Mouse (Mus musculus) hindbrain, postnatal 0 days (tissue): ENCODE results near the gene Lim2. TPM values are rescaled to one million over a fixed set of nuclear protein-coding genes. Genes with fewer than 3 reads are reported as not detected.

Experiments used
- ATAC-seq: fragments of 200-750 bp; cut with Nextera tagmentation; 2 replicates; pipeline ENCODE4 v1.8.0; 2017; ENCODE audit warnings: mild to moderate bottlenecking, moderate TSS enrichment, moderate library complexity
- DNase-seq: peaks from one replicate; pipeline ENCODE4 v3.0.0-alpha.2; 2015; ENCODE audit warnings: low spot score
- H3K27ac ChIP-seq: fragments of 300-500 bp; sonication (generic); 2 replicates; pipeline ENCODE4 v1.5.1; 2014; ENCODE audit warnings: mild to moderate bottlenecking
- H3K27me3 ChIP-seq: fragments of 300-500 bp; sonication (generic); 2 replicates; pipeline ENCODE4 v1.6.1; 2014; ENCODE audit warnings: low read length, mixed read lengths; ENCODE audit not compliant: insufficient read depth
- H3K36me3 ChIP-seq: fragments of 300-500 bp; sonication (generic); 2 replicates; pipeline ENCODE4 v1.6.1; 2014; ENCODE audit warnings: low read length, mixed read lengths; ENCODE audit not compliant: insufficient read depth
- H3K4me1 ChIP-seq: fragments of 300-500 bp; sonication (generic); 2 replicates; pipeline ENCODE4 v1.6.1; 2014; ENCODE audit warnings: antibody characterized with exemption, low read length, mixed read lengths; ENCODE audit not compliant: insufficient read depth
- H3K4me2 ChIP-seq: fragments of 300-500 bp; sonication (generic); 2 replicates; pipeline ENCODE4 v1.6.1; 2014; ENCODE audit warnings: low read depth, mild to moderate bottlenecking, low read length, moderate library complexity, mixed read lengths
- H3K4me3 ChIP-seq: fragments of 300-500 bp; sonication (generic); 2 replicates; pipeline ENCODE4 v1.5.1; 2014; ENCODE audit warnings: low read length
- H3K9ac ChIP-seq: fragments of 300-500 bp; sonication (generic); replicated peaks from 2 replicates; pipeline ENCODE4 v1.6.1; 2014; ENCODE audit warnings: mild to moderate bottlenecking, low read length, moderate library complexity, mixed read lengths
- H3K9me3 ChIP-seq: fragments of 300-500 bp; sonication (generic); 2 replicates; pipeline ENCODE4 v1.6.1; 2016; ENCODE audit warnings: low read length, mixed read lengths
- CTCF ChIP-seq: IDR thresholded peaks from 2 replicates; pipeline ENCODE4 v1.5.1; 2016; ENCODE audit warnings: antibody characterized with exemption, control low read depth, low read depth
- WGBS: fragments of 180-500 bp; shearing (Covaris S2); extraction: QIAGEN DNeasy Blood & Tissue Kit; methylation state at CpG from one replicate; pipeline ENCODE4 v1.1.7; 2014; 5-methylcytosine and 5-hydroxymethylcytosine counted together
- polyA plus RNA-seq: library from polyadenylated mRNA; unstranded; fragments of >200 nt; fragmentation: Nextera tagmentation; extraction: Ambion mirVana; gene quantifications from 2 replicates; pipeline ENCODE4 v1.2.1, GENCODE M21; 2015
- total RNA-seq: library from RNA; depleted of rRNA; stranded (reverse); fragments of >200 nt; gene quantifications from 2 replicates; pipeline ENCODE4 v1.2.3, GENCODE M21; 2014

Gene Lim2
- total and polyA plus RNA-seq, 2 experiments from 2014 or later: not detected

DNA sequence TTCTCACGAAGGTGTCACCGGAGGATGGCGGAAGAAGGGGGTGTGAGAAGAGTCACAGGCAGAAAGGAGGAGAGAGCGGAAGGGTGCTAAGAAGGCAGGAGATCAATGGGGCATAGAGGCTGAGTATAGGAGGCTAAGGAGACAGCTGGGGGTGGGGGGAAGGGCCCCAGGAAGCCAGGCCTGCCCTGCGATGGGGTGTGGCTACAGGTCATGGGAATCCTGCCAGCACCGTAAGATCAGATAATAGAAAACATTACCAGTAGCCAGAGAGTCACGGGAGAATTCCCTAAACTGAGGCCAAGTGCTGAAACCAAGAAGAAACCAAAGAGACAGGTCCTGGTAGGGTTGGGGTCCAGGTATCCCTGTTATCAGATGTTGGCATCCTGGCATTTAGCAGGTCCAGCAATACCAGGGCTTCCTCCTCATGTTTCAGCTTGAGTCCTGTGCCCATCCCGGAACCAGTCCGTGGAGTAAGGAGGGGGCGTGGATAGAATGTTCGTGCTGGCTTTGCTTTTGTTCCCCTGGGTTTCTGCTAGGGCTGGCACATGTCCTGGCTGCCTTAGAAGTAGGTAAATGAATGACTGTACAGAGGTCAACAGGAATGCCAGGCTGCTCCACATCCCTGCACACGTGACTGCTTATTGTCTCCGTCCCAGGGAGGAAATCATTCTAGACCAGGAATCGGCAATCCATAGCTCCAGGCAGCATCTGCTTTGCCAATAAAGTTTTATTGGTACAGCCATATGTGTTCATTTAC is 26.3 kb downstream of the Lim2 start:
- Histone ChIP-seq H3K36me3 (peaks cover 22% of the 10 kb centered on the region; the same call in 1 of the 2 replicates), H3K4me1 (no peaks in the 10 kb centered on the region), H3K9ac (no peak overlapping the region), H3K27me3 (no peaks in the 10 kb centered on the region), H3K9me3 (no peaks in the 10 kb centered on the region), H3K4me3 (no peak overlapping the region), H3K27ac (no peak overlapping the region), H3K4me2 (no peak overlapping the region)
- ATAC-seq: no peak
- TF ChIP-seq CTCF: no peak
- 85% methylated on average over 14 of the region's 14 CpGs for WGBS
- DNase-seq: no peak

DNA sequence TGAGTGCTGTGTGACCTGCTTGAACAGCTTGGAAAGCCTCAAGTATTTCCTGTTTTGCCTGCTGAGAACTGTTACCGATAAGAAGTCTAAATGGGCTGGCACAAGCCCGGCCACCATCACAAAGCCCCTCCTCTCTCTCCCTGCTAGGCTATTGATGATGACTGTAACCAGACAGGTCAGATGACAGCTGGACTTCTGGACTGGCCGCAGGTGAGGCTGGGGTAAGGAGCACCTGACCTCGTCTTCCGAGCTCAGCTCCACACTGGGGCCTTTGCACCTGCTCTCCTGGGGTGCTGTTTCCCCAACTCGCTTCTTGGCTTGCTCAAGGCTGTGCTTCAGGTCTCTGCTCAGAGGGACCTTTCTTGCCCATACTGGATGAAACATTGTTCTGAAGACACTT is 26.9 kb downstream of the Lim2 start:
- DNase-seq: no peak
- Histone ChIP-seq H3K27me3 (no peaks in the 10 kb centered on the region), H3K4me1 (no peaks in the 10 kb centered on the region), H3K4me3 (no peak overlapping the region), H3K9ac (no peak overlapping the region), H3K27ac (no peak overlapping the region), H3K4me2 (no peak overlapping the region), H3K36me3 (peaks cover 22% of the 10 kb centered on the region; the same call in 1 of the 2 replicates), H3K9me3 (no peaks in the 10 kb centered on the region)
- TF ChIP-seq CTCF: no peak
- ATAC-seq: no peak
- WGBS: 93% methylated on average over 6 of the region's 6 CpGs

DNA sequence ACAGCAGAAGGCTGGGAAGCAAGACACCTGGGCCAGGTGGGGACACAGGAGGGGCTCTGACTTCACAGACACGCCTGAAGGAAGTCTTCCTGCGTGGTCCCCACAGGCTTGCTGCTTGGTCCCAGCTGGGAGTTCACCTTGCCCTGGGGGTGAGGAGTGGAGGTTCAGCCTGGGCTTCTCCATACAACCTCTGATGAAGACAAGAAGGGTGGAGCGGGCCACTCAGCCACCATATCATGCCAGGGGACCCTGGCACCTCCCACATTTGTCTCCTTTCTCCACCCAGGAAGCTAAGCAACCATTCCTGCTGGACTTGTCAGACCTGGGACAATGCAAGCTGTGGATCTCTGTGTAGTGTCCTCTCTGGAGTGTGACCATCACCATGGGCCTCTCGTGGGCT is 35.4 kb downstream of the Lim2 start, which contains the start of gene Vsig10l:
Vsig10l (plus strand) TSS at position 301 of the 400 bp plus-strand sequence.
- no peak within 1 kb of the TSS for H3K9ac ChIP-seq
- H3K27me3 ChIP-seq: no peaks in the 10 kb centered on the region
- no peak for TF ChIP-seq CTCF
- 63% methylated on average over 4 of the region's 4 CpGs for WGBS
- no peak for DNase-seq
- H3K4me3 ChIP-seq: no peak within 1 kb of the TSS
- no peak for ATAC-seq
- no peaks in the 10 kb centered on the region for H3K36me3 ChIP-seq
- 0 out of 2 replicates have a peak, but pooled peaks cover 4% of the 10 kb centered on the region for H3K4me1 ChIP-seq
- no peaks in the 10 kb centered on the region for H3K9me3 ChIP-seq
- H3K4me2 ChIP-seq: no peak within 1 kb of the TSS
- H3K27ac ChIP-seq: no peak within 1 kb of the TSS

DNA sequence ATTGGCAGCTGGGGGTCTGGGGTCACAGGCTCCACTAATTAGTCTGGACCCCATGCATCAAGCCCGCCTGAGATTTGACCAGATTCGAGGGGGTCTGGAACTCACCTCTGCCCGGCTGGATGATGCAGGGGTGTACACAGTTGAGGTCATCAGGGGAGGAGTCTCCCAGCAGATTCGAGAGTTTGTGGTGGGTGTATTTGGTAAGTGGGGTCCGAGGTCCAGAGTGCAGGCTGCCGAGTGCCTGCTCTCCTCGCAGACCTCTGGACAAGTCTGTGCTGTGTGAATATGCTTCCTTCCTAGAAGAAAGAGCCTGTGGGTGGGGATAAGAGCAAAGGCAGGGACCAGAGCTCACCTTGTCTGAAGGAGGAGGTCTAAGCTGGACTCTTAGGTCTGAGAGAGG is 36.5 kb downstream of the Lim2 start:
- 89% methylated on average over 7 of the region's 7 CpGs for WGBS
- no peak overlapping the region for H3K4me3 ChIP-seq
- no peaks in the 10 kb centered on the region for H3K36me3 ChIP-seq
- ATAC-seq (no peak), DNase-seq (no peak)
- no peaks in the 10 kb centered on the region for H3K27me3 ChIP-seq
- H3K4me2 ChIP-seq: no peak overlapping the region
- H3K9ac ChIP-seq: no peak overlapping the region
- no peak overlapping the region for H3K27ac ChIP-seq
- H3K9me3 ChIP-seq: no peaks in the 10 kb centered on the region
- H3K4me1 ChIP-seq: 0 out of 2 replicates have a peak, but pooled peaks cover 4% of the 10 kb centered on the region
- no peak for TF ChIP-seq CTCF

DNA sequence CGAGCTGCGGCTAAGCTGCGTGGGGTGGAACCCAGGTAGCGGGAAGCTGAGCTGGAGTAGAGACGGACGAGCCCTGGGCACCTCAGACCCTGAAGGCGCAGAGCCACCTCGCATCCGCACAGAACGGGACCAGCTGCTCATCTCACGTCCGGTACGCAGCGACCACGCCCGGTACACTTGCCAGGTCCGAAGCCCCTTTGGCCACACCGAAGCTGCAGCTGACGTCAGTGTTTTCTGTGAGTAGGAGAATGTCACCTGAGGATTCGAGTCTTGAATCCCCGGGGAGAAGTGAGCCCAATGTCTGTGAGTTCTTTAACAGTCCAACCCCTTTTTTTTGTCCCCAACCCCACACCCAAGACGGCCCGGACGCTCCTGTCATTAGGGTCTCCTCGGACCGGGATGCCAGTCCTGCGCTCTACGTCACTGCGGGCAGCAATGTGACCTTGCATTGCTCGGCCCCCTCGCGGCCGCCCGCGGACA is 37.4 kb downstream of the Lim2 start:
- peak; percentile 39 for TF ChIP-seq CTCF
- Histone ChIP-seq H3K4me1 (0 out of 2 replicates have a peak, but pooled peaks cover 4% of the 10 kb centered on the region), H3K36me3 (no peaks in the 10 kb centered on the region), H3K27me3 (no peaks in the 10 kb centered on the region), H3K9ac (peak overlapping the region; percentile 47), H3K27ac (peak overlapping the region; percentile 62; the same call in 1 of the 2 replicates), H3K4me2 (peak overlapping the region; percentile 59), H3K4me3 (peak overlapping the region; percentile 35), H3K9me3 (no peaks in the 10 kb centered on the region)
- WGBS: 8% methylated on average over 35 of the region's 35 CpGs
- ATAC-seq (peak; percentile 11; the same call in 1 of the 2 replicates), DNase-seq (peak; percentile 70)

DNA sequence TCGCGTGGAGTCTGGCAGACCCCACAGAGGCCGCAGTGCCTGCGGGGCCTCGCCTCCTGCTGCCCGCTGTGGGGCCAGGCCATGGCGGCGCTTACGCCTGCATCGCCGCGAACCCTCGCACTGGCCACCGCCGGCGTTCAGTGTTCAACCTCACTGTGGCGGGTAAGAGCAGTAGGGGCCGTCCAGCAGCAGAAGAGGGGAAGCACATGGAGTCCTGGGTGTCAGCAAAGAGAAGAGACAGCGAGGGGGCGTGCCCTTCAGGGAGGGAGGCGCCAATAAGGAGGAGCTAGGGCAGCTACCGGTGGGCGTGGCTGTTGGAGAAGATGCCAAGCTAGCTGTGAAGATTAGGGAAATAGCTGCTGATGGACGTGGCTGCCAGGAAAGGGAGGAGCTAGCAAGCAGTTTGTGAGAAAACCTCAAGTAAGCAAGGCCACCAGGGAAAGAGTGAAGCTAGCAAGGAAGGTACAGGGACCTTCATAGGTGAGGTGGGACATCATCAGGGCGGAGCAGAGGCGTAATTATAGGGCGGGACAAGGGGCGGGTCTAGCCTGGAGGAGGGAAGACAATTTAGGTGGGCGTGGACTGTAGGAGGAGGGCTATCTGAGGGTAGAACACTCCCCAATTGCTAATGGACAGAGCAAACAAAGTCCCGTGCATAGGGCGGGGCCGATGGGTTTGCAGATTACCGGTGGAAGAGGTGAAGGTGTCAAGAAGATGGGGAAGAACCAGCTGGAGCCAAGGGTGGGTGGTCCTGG is 38.1 kb downstream of the Lim2 start:
- TF ChIP-seq CTCF: peak; percentile 2; the same call in 1 of the 2 replicates

More for the DNA sequence above, 38.1 kb downstream of the Lim2 start:
- Histone ChIP-seq H3K36me3 (no peaks in the 10 kb centered on the region), H3K4me1 (0 out of 2 replicates have a peak, but pooled peaks cover 4% of the 10 kb centered on the region), H3K9ac (peak overlapping the region; percentile 47), H3K4me2 (peak overlapping the region; percentile 59), H3K4me3 (peak overlapping the region; percentile 35), H3K27ac (peak overlapping the region; percentile 62; the same call in 1 of the 2 replicates), H3K9me3 (no peaks in the 10 kb centered on the region), H3K27me3 (no peaks in the 10 kb centered on the region)
- WGBS: under 1% methylated on average over 33 of the region's 33 CpGs
- DNase-seq (peak; percentile 92), ATAC-seq (peak; percentile 85)
